Comparison of ENCODE assay signal across 15 mouse cellular contexts in genomic region chr16:66969520-66970144, GRCm38 (mm10).
A peak's percentile ranks its signal among the peaks of the same experiment; 100 is the strongest.
DNase-seq lines count a peak whose midpoint lies in the region; ATAC-seq and TF ChIP-seq lines count a peak whose summit lies in the region.
"Had no signal": no experiment of that assay in that cellular context is flagged by ENCODE, and none has a peak within 500 bp of the region (broad histone marks: within the 10 kb centered on the region; RNA-seq: fewer than 3 reads in every experiment).

No protein-coding gene starts in this region.

- ATAC-seq in frontal cortex, adult (ENCODE audit: low TSS enrichment): peak; percentile 96
- no peak for ATAC-seq in midbrain, postnatal 0 days (ENCODE audit: low FRiP score)

- 44% methylated on average over 11 of the region's 11 CpGs for WGBS in midbrain, postnatal 0 days
- 83% methylated on average over 11 of the region's 11 CpGs for WGBS in limb, embryonic 10.5 days

- no peak for TF ChIP-seq POLR2A in brain, embryonic 14.5 days (IDR thresholded peaks at IDR 0.05; ENCODE audit: borderline replicate concordance, extremely low read depth, insufficient read depth, insufficient read length, poor library complexity, severe bottlenecking)

- H3K36me3 ChIP-seq in midbrain, postnatal 0 days (ENCODE audit: insufficient read depth, low read length): no peaks in the 10 kb centered on the region
- H3K36me3 ChIP-seq in limb, embryonic 10.5 days: no peaks in the 10 kb centered on the region

- DNase-seq in frontal cortex, postnatal 14 days (ENCODE audit: low spot score in 2 of 2): no peak
- peak; percentile 93 for DNase-seq in brain, embryonic 14.5 days (ENCODE audit: low read depth)
- DNase-seq in forelimb bud, embryonic 11.5 days (ENCODE audit: low read depth, low spot score): peak; percentile 21
- peak; percentile 59 for DNase-seq in midbrain, postnatal 0 days (ENCODE audit: low spot score)
- DNase-seq in spleen, postnatal 14 days (ENCODE audit: low spot score in 2 of 2): no peak
- no peak for DNase-seq in cerebellum, adult 11-12 months
- no peak for DNase-seq in limb, embryonic 10.5 days (ENCODE audit: low spot score)
- DNase-seq: cerebellum, adult 9-11 months; gastrocnemius, postnatal 10 days; kidney, adult 2 months; lung, adult 2 months; right cerebral cortex, postnatal 14 days had no signal

- no peak overlapping the region for H3K9ac ChIP-seq in midbrain, postnatal 0 days (replicated peaks; ENCODE audit: low read length, poor library complexity, severe bottlenecking)

- H3K4me3 ChIP-seq in midbrain, postnatal 0 days (ENCODE audit: low read depth, low read length): no peak overlapping the region
- H3K4me3 ChIP-seq in limb, embryonic 10.5 days: no peak overlapping the region
- H3K4me3 ChIP-seq: erythroblast, embryonic 14.5 days; megakaryocyte, embryonic 14.5 days had no signal

- 0 out of 2 replicates have a peak overlapping the region, but pooled peaks have one; percentile 26 for H3K27ac ChIP-seq in midbrain, postnatal 0 days (ENCODE audit: low read depth, low read length)
- H3K27ac ChIP-seq in limb, embryonic 10.5 days: no peak overlapping the region

- H3K27me3 ChIP-seq in midbrain, postnatal 0 days (ENCODE audit: insufficient read depth, low read length): no peaks in the 10 kb centered on the region
- H3K27me3 ChIP-seq in limb, embryonic 10.5 days (ENCODE audit: low read depth, poor library complexity, severe bottlenecking): no peaks in the 10 kb centered on the region
- H3K27me3 ChIP-seq: megakaryocyte, embryonic 14.5 days had no signal

- peak overlapping the region; percentile 1; the same call in 1 of the 2 replicates for H3K4me2 ChIP-seq in midbrain, postnatal 0 days (ENCODE audit: low read depth, low read length, poor library complexity, severe bottlenecking)

- no peaks in the 10 kb centered on the region for H3K9me3 ChIP-seq in midbrain, postnatal 0 days (ENCODE audit: low read length)
- no peaks in the 10 kb centered on the region for H3K9me3 ChIP-seq in limb, embryonic 10.5 days (replicated peaks)
- H3K9me3 ChIP-seq: megakaryocyte, embryonic 14.5 days had no signal

- no peak for TF ChIP-seq CTCF in brain, embryonic 14.5 days (IDR thresholded peaks at IDR 0.05; ENCODE audit: borderline replicate concordance, extremely low read depth, insufficient read depth, insufficient read length)
- no peak for TF ChIP-seq CTCF in midbrain, postnatal 0 days (IDR thresholded peaks at IDR 0.05)

- H3K4me1 ChIP-seq in midbrain, postnatal 0 days (ENCODE audit: insufficient read depth, low read length): no peaks in the 10 kb centered on the region
- H3K4me1 ChIP-seq in limb, embryonic 10.5 days: 0 out of 2 replicates have a peak, but pooled peaks cover 2% of the 10 kb centered on the region
- H3K4me1 ChIP-seq: megakaryocyte, embryonic 14.5 days had no signal

Comparison
In these comparisons a context has a peak if more than half of its experiments do, and no peak if none do; other contexts are left out.
1. DNase-seq: peak in brain, embryonic 14.5 days (single experiment), forelimb bud, embryonic 11.5 days (single experiment) and midbrain, postnatal 0 days (single experiment); none in frontal cortex, postnatal 14 days (0 of 2), spleen, postnatal 14 days (0 of 2), cerebellum, adult 11-12 months (single experiment) and limb, embryonic 10.5 days (single experiment).